Mouse (Mus musculus) neural tube, embryonic 15.5 days (tissue): Measurements from ENCODE around the gene Chchd1. TPM values are rescaled to one million over a fixed set of nuclear protein-coding genes. Genes with fewer than 3 reads are reported as not detected.

Experiments
- ATAC-seq: fragments of 200-750 bp; cut with Nextera tagmentation; 2 replicates; pipeline ENCODE4 v1.8.0; 2017; ENCODE audit warnings: mild to moderate bottlenecking, moderate TSS enrichment, moderate library complexity; ENCODE audit not compliant: low FRiP score
- H3K27ac ChIP-seq: fragments of 300-500 bp; sonication (generic); replicated peaks from 2 replicates; pipeline ENCODE4 v1.5.1; 2015; ENCODE audit warnings: mild to moderate bottlenecking, inconsistent platforms
- H3K27me3 ChIP-seq: fragments of 300-500 bp; sonication (generic); replicated peaks from 2 replicates; pipeline ENCODE4 v1.6.1; 2015; ENCODE audit warnings: inconsistent platforms
- H3K36me3 ChIP-seq: fragments of 300-500 bp; sonication (generic); 2 replicates; pipeline ENCODE4 v1.6.1; 2015; ENCODE audit warnings: inconsistent platforms
- H3K4me1 ChIP-seq: fragments of 300-500 bp; sonication (generic); 2 replicates; pipeline ENCODE4 v1.6.1; 2015; ENCODE audit warnings: inconsistent platforms
- H3K4me2 ChIP-seq: fragments of 300-500 bp; sonication (generic); 2 replicates; pipeline ENCODE4 v1.6.1; 2015; ENCODE audit warnings: inconsistent platforms, mild to moderate bottlenecking, moderate library complexity
- H3K4me3 ChIP-seq: fragments of 300-500 bp; sonication (generic); replicated peaks from 2 replicates; pipeline ENCODE4 v1.5.1; 2015; ENCODE audit warnings: mild to moderate bottlenecking, inconsistent platforms
- H3K9ac ChIP-seq: fragments of 300-500 bp; sonication (generic); replicated peaks from 2 replicates; pipeline ENCODE4 v1.6.1; 2015; ENCODE audit warnings: mild to moderate bottlenecking, inconsistent platforms
- H3K9me3 ChIP-seq: fragments of 300-500 bp; sonication (generic); replicated peaks from 2 replicates; pipeline ENCODE4 v1.6.1; 2016; ENCODE audit warnings: inconsistent platforms
- WGBS: fragments of 180-500 bp; shearing (Covaris S2); methylation state at CpG from one replicate; pipeline ENCODE4 v1.1.7; 2015; ENCODE audit warnings: mixed read lengths; 5-methylcytosine and 5-hydroxymethylcytosine counted together
- microRNA-seq: library from miRNA; unstranded; fragments of <30 nt; microRNA quantifications from one replicate; pipeline ENCODE4, GENCODE M21; 2017
- polyA plus RNA-seq: library from polyadenylated mRNA; unstranded; fragments of >200 nt; fragmentation: Nextera tagmentation; extraction: Ambion mirVana; gene quantifications from 2 replicates; pipeline ENCODE4 v1.2.1, GENCODE M21; 2015

The Chchd1 gene
- polyA plus RNA-seq, 1 experiment from 2014 or later: 194 TPM

GRCm38 (mm10) chr14:20750503-20750902, 47.7 kb downstream of the Chchd1 start:
- Histone ChIP-seq H3K27me3 (no peaks in the 10 kb centered on the region), H3K27ac (no peak overlapping the region), H3K4me3 (no peak overlapping the region), H3K4me1 (peaks cover 4% of the 10 kb centered on the region; the same call in 1 of the 2 replicates), H3K9me3 (no peaks in the 10 kb centered on the region), H3K36me3 (peaks cover 27% of the 10 kb centered on the region), H3K9ac (no peak overlapping the region), H3K4me2 (no peak overlapping the region)
- no peak for ATAC-seq
- WGBS: 88% methylated on average over 5 of the region's 5 CpGs

GRCm38 (mm10) chr14:20753792-20754191, 51.0 kb downstream of the Chchd1 start:
- ATAC-seq: no peak
- Histone ChIP-seq H3K27ac (no peak overlapping the region), H3K4me3 (no peak overlapping the region), H3K36me3 (peaks cover 49% of the 10 kb centered on the region), H3K9ac (no peak overlapping the region), H3K4me2 (no peak overlapping the region), H3K4me1 (no peaks in the 10 kb centered on the region), H3K27me3 (no peaks in the 10 kb centered on the region), H3K9me3 (no peaks in the 10 kb centered on the region)
- WGBS: 89% methylated on average over 3 of the region's 3 CpGs

Small RNA genes lying within 50 kb of the gene (microRNA-seq; reads per million reads assigned to microRNA genes)
- gene Mir6946: not detected

Other genes starting within 250 kb of the Chchd1 start
- 18.0 and 29.8 TPM in 2 replicates for gene Anxa7, start 222.9 kb upstream of the Chchd1 start, polyA plus RNA-seq
- 0.40 and 0.73 TPM in 2 replicates for gene Mss51, start 206.1 kb upstream of the Chchd1 start, polyA plus RNA-seq
- 79.9 and 89.5 TPM in 2 replicates for gene Ppp3cb, start 156.4 kb upstream of the Chchd1 start, polyA plus RNA-seq
- 9.1 and 9.7 TPM in 2 replicates for gene Usp54, start 61.9 kb upstream of the Chchd1 start, polyA plus RNA-seq
- gene Myoz1, start 46.5 kb upstream of the Chchd1 start, polyA plus RNA-seq: 1.1 and 2.5 TPM in 2 replicates
- 1.4 and 2.4 TPM in 2 replicates for gene Synpo2l, start 34.7 kb upstream of the Chchd1 start, polyA plus RNA-seq
- gene Sec24c, start 28.7 kb upstream of the Chchd1 start, polyA plus RNA-seq: 84.3 and 87.4 TPM in 2 replicates
- 30.0 and 31.5 TPM in 2 replicates for gene Fut11, start 8.0 kb upstream of the Chchd1 start, polyA plus RNA-seq
- 39.1 and 43.0 TPM in 2 replicates for gene Zswim8, start 4.5 kb downstream of the Chchd1 start, polyA plus RNA-seq
- gene Ndst2, start 31.6 kb downstream of the Chchd1 start, polyA plus RNA-seq: 17.1 and 19.3 TPM in 2 replicates
- 214 and 230 TPM in 2 replicates for gene Camk2g, start 91.1 kb downstream of the Chchd1 start, polyA plus RNA-seq
- 0.83 and 1.1 TPM in 2 replicates for gene Plau, start 133.7 kb downstream of the Chchd1 start, polyA plus RNA-seq
- 17.5 and 23.3 TPM in 2 replicates for gene Vcl, start 226.4 kb downstream of the Chchd1 start, polyA plus RNA-seq